Mouse (Mus musculus) myocyte (in vitro differentiated cells): ENCODE measurements around the gene Galnt4. TPM values are rescaled to one million over a fixed set of nuclear protein-coding genes. Genes with fewer than 3 reads are reported as not detected.

ENCODE experiments used
- H3K27me3 ChIP-seq: one replicate; pipeline ENCODE4 v1.6.1; 2011; ENCODE audit not compliant: control insufficient read depth, insufficient read depth, insufficient read length
- H3K36me3 ChIP-seq: one replicate; pipeline ENCODE4 v1.6.1; 2011; ENCODE audit not compliant: control insufficient read depth, insufficient read depth
- H3K4me2 ChIP-seq: one replicate; pipeline ENCODE4 v1.6.1; 2011; ENCODE audit warnings: low read depth, control low read depth
- H3K4me3 ChIP-seq: one replicate; pipeline ENCODE4 v1.5.1; 2011; ENCODE audit warnings: mild to moderate bottlenecking, control low read depth, moderate library complexity
- H3K79me2 ChIP-seq: one replicate; pipeline ENCODE4 v1.6.1; 2011; ENCODE audit not compliant: control insufficient read depth, insufficient read depth
- H3ac ChIP-seq: one replicate; pipeline ENCODE4 v1.6.1; 2011; ENCODE audit not compliant: control insufficient read depth, insufficient read length
- CEBPB ChIP-seq: IDR thresholded peaks from 2 replicates; pipeline ENCODE4 v1.6.1; 2011; ENCODE audit warnings: mild to moderate bottlenecking, moderate library complexity; ENCODE audit not compliant: poor library complexity, insufficient read depth, severe bottlenecking
- E2F4 ChIP-seq: IDR thresholded peaks from one replicate; pipeline ENCODE4 v1.6.1; 2011; ENCODE audit warnings: mild to moderate bottlenecking, control low read depth, moderate library complexity; ENCODE audit not compliant: insufficient read depth
- MAX ChIP-seq: IDR thresholded peaks from one replicate; pipeline ENCODE4 v1.6.1; 2011; ENCODE audit warnings: low read depth, mild to moderate bottlenecking, control low read depth
- MYOD1 ChIP-seq, 3 experiments: IDR thresholded peaks; one replicate each; pipeline ENCODE4 v1.6.1; 2011; ENCODE audit warnings: control low read depth in 2 of 3, low read depth in 2 of 3, mild to moderate bottlenecking in 2 of 3, moderate library complexity in 1 of 3; ENCODE audit not compliant: insufficient read length in 2 of 3, control insufficient read depth in 1 of 3
- MYOG ChIP-seq, 3 experiments: IDR thresholded peaks; one replicate each; pipeline ENCODE4 v1.6.1; 2011; ENCODE audit warnings: control low read depth in 2 of 3, low read depth in 2 of 3, mild to moderate bottlenecking in 2 of 3; ENCODE audit not compliant: insufficient read length in 2 of 3, control insufficient read depth in 1 of 3, insufficient read depth in 1 of 3
- POLR2A ChIP-seq: IDR thresholded peaks from one replicate; pipeline ENCODE4 v1.6.1; 2011; ENCODE audit warnings: low read depth, mild to moderate bottlenecking, control low read depth, moderate library complexity; ENCODE audit not compliant: insufficient read length
- POLR2AphosphoS2 ChIP-seq: IDR thresholded peaks from one replicate; pipeline ENCODE4 v1.6.1; 2011; ENCODE audit warnings: low read depth, control low read depth; ENCODE audit not compliant: insufficient read length
- REST ChIP-seq: IDR thresholded peaks from one replicate; pipeline ENCODE4 v1.6.1; 2011; ENCODE audit warnings: mild to moderate bottlenecking, control low read depth, moderate library complexity; ENCODE audit not compliant: insufficient read depth, insufficient read length
- SRF ChIP-seq: IDR thresholded peaks from one replicate; pipeline ENCODE4 v1.6.1; 2011; ENCODE audit warnings: low read depth; ENCODE audit not compliant: control insufficient read depth, insufficient read length
- TCF12 ChIP-seq: IDR thresholded peaks from one replicate; pipeline ENCODE4 v1.6.1; 2011; ENCODE audit warnings: mild to moderate bottlenecking, control low read depth; ENCODE audit not compliant: poor library complexity, insufficient read depth, severe bottlenecking
- TCF3 ChIP-seq: IDR thresholded peaks from one replicate; pipeline ENCODE4 v1.6.1; 2011; ENCODE audit warnings: low read depth, control low read depth; ENCODE audit not compliant: insufficient read length
- USF1 ChIP-seq: IDR thresholded peaks from one replicate; pipeline ENCODE4 v1.6.1; 2011; ENCODE audit warnings: low read depth, mild to moderate bottlenecking, control low read depth, moderate library complexity
- polyA plus RNA-seq: library from polyadenylated mRNA; unstranded; fragments of >200 nt; fragmentation: generic; extraction: Trizol; gene quantifications from one replicate; pipeline ENCODE4 v1.2.1, GENCODE M21; 2012; ENCODE audit warnings: missing spikeins

Gene Galnt4
- polyA plus RNA-seq, 1 experiment, result 4.7 TPM

GRCm38 (mm10) chr10:99115471-99116236 lies 7.7 kb downstream of the Galnt4 start:
- TF ChIP-seq MYOG (IDR thresholded peaks at IDR 0.05; ENCODE audit: control insufficient read depth in 1 of 3, insufficient read depth in 1 of 3, insufficient read length in 2 of 3, low read depth in 2 of 3) (no peak), E2F4 (no peak), MYOD1 (IDR thresholded peaks at IDR 0.05; ENCODE audit: control insufficient read depth in 1 of 3, insufficient read length in 2 of 3, low read depth in 2 of 3) (no peak), CEBPB (no peak), USF1 (no peak), REST (no peak), SRF (no peak), POLR2A (no peak), TCF12 (no peak), POLR2AphosphoS2 (no peak), MAX (no peak), TCF3 (no peak)
- no peak overlapping the region for H3K4me3 ChIP-seq
- no peaks in the 10 kb centered on the region for H3K36me3 ChIP-seq
- H3ac ChIP-seq, result no peak overlapping the region
- no peak overlapping the region for H3K4me2 ChIP-seq
- no peaks in the 10 kb centered on the region for H3K27me3 ChIP-seq
- H3K79me2 ChIP-seq, result peaks cover 5% of the 10 kb centered on the region

- H3K4me2 ChIP-seq, result no peak overlapping the region
These were observed 8.3 kb downstream of the Galnt4 start for GRCm38 (mm10) chr10:99116237-99116632.

GRCm38 (mm10) chr10:99116650-99117615 lies 9.0 kb downstream of the Galnt4 start:
- Histone ChIP-seq H3K27me3 (no peaks in the 10 kb centered on the region), H3K79me2 (peaks cover 5% of the 10 kb centered on the region), H3ac (no peak overlapping the region), H3K36me3 (no peaks in the 10 kb centered on the region), H3K4me3 (no peak overlapping the region), H3K4me2 (no peak overlapping the region)
- no peak for TF ChIP-seq POLR2AphosphoS2
- TF ChIP-seq SRF, result no peak
- no peak for TF ChIP-seq TCF12
- no peak for TF ChIP-seq MYOG (IDR thresholded peaks at IDR 0.05; ENCODE audit: control insufficient read depth in 1 of 3, insufficient read depth in 1 of 3, insufficient read length in 2 of 3, low read depth in 2 of 3)
- no peak for TF ChIP-seq CEBPB
- no peak for TF ChIP-seq MAX
- no peak for TF ChIP-seq POLR2A

More at GRCm38 (mm10) chr10:99116237-99116632, 8.3 kb downstream of the Galnt4 start:
- Histone ChIP-seq H3K36me3 (no peaks in the 10 kb centered on the region), H3ac (no peak overlapping the region), H3K4me3 (no peak overlapping the region), H3K27me3 (no peaks in the 10 kb centered on the region), H3K79me2 (peaks cover 5% of the 10 kb centered on the region)
- TF ChIP-seq MAX (no peak), MYOD1 (IDR thresholded peaks at IDR 0.05; ENCODE audit: control insufficient read depth in 1 of 3, insufficient read length in 2 of 3, low read depth in 2 of 3) (no peak), E2F4 (no peak), CEBPB (no peak), USF1 (no peak), SRF (no peak), POLR2AphosphoS2 (no peak), POLR2A (no peak), MYOG (IDR thresholded peaks at IDR 0.05; ENCODE audit: control insufficient read depth in 1 of 3, insufficient read depth in 1 of 3, insufficient read length in 2 of 3, low read depth in 2 of 3) (no peak), TCF3 (no peak), TCF12 (no peak), REST (no peak)

GRCm38 (mm10) chr10:99117876-99118275 lies 9.9 kb downstream of the Galnt4 start:
- Histone ChIP-seq H3K36me3 (no peaks in the 10 kb centered on the region), H3K4me2 (no peak overlapping the region), H3K27me3 (no peaks in the 10 kb centered on the region), H3ac (no peak overlapping the region), H3K79me2 (no peaks in the 10 kb centered on the region), H3K4me3 (no peak overlapping the region)
- TF ChIP-seq REST (no peak), MYOG (IDR thresholded peaks at IDR 0.05; ENCODE audit: control insufficient read depth in 1 of 3, insufficient read depth in 1 of 3, insufficient read length in 2 of 3, low read depth in 2 of 3) (no peak), TCF12 (no peak), E2F4 (no peak), POLR2A (no peak), USF1 (no peak), POLR2AphosphoS2 (no peak), MYOD1 (IDR thresholded peaks at IDR 0.05; ENCODE audit: control insufficient read depth in 1 of 3, insufficient read length in 2 of 3, low read depth in 2 of 3) (no peak), MAX (no peak), TCF3 (no peak), CEBPB (no peak), SRF (no peak)
